Mouse (Mus musculus): Measurements from ENCODE around the gene Sqstm1. TPM values are rescaled to one million over a fixed set of nuclear protein-coding genes. Genes with fewer than 3 reads are reported as not detected.

Gene Sqstm1
- 784 and 1,020 TPM in 2 replicates for total RNA-seq (2021)
- long read RNA-seq, transcript Sqstm1-201 (8 exons, 2,673 nt) = minor isoform, 113 of 731 reads
- long read RNA-seq, transcript Sqstm1-202 (8 exons, 2,037 nt) = major isoform, 291 of 731 reads
- long read RNA-seq, partial matches to known transcripts = 270 of 731 reads
- long read RNA-seq, other reads (novel, unspliced or antisense) = 52 of 731 reads

- peak; percentile 88 for DNase-seq
Observed at GRCm38 (mm10) chr11:50210505-50211151, at the start of gene Sqstm1, which contains the start of gene Mgat4b. Gene Sqstm1 (minus strand): TSS chr11:50210827. Gene Mgat4b (plus strand): TSS chr11:50210890.

GRCm38 (mm10) chr11:50258310-50258709 is 47.7 kb upstream of the Sqstm1 start:
- no peak for DNase-seq

GRCm38 (mm10) chr11:50256615-50257014 is 46.0 kb upstream of the Sqstm1 start:
- DNase-seq = no peak

GRCm38 (mm10) chr11:50254010-50254580 is 43.5 kb upstream of the Sqstm1 start:
- no peak for DNase-seq

- no peak for DNase-seq
Observed at GRCm38 (mm10) chr11:50253393-50253792, 42.8 kb upstream of the Sqstm1 start.

GRCm38 (mm10) chr11:50252684-50253265 is 42.1 kb upstream of the Sqstm1 start:
- DNase-seq = no peak

GRCm38 (mm10) chr11:50252166-50252565 is 41.5 kb upstream of the Sqstm1 start:
- DNase-seq = no peak

- no peak for DNase-seq
Observed at GRCm38 (mm10) chr11:50248473-50249171, 38.0 kb upstream of the Sqstm1 start.

GRCm38 (mm10) chr11:50245269-50245668 is 34.6 kb upstream of the Sqstm1 start:
- DNase-seq = no peak

GRCm38 (mm10) chr11:50243926-50244325 is 33.3 kb upstream of the Sqstm1 start:
- no peak for DNase-seq

GRCm38 (mm10) chr11:50240235-50240911 is 29.7 kb upstream of the Sqstm1 start:
- DNase-seq = no peak

GRCm38 (mm10) chr11:50238821-50239791 is 28.5 kb upstream of the Sqstm1 start:
- DNase-seq = no peak

GRCm38 (mm10) chr11:50238324-50238723 is 27.7 kb upstream of the Sqstm1 start, which contains the start of gene Ltc4s:
Gene Ltc4s (minus strand): TSS chr11:50238616.
- DNase-seq = no peak

GRCm38 (mm10) chr11:50236937-50237835 is 26.6 kb upstream of the Sqstm1 start:
- no peak for DNase-seq

GRCm38 (mm10) chr11:50236540-50236936 is 25.9 kb upstream of the Sqstm1 start:
- DNase-seq = peak; percentile 93

- no peak for DNase-seq
Observed at GRCm38 (mm10) chr11:50234606-50235005, 24.0 kb upstream of the Sqstm1 start.

GRCm38 (mm10) chr11:50233993-50234392 is 23.4 kb upstream of the Sqstm1 start:
- no peak for DNase-seq

GRCm38 (mm10) chr11:50233022-50233421 is 22.4 kb upstream of the Sqstm1 start:
- no peak for DNase-seq

GRCm38 (mm10) chr11:50231411-50231810 is 20.8 kb upstream of the Sqstm1 start:
- no peak for DNase-seq
